Mouse (Mus musculus) erythroblast, embryonic 14.5 days (primary cell): ENCODE data around the gene Cpvl.

Experiments
- GATA1 ChIP-seq: IDR thresholded peaks from 2 replicates; pipeline ENCODE4 v1.6.1; 2012; ENCODE audit warnings: low read length, inconsistent platforms, mixed read lengths
- TAL1 ChIP-seq: IDR thresholded peaks from 3 replicates; pipeline ENCODE4 v1.6.1; 2012; ENCODE audit warnings: low read length, inconsistent platforms, mixed read lengths

DNA sequence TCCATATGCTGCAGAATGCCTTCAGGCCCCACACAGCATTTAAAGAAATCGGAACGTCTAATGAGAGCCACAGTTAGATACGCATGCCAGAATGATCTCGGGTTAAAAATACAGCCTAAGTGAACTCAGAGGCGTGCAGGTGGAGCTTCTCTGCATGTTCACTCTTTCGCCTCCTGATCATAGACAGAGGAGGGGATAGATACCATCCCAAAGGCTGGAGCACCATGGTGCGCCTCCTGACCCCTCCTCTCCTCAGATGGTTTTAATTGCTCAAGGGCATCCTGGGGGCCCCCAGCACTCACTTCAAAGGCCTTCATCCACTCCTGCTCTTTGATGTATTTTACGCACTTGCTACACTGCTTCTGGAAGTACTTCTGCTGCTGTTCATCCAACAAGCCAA, 46.9 kb downstream of the Cpvl start:
- TF ChIP-seq TAL1 (no peak), GATA1 (no peak)
